Mouse (Mus musculus): ENCODE data around the gene Sh2d4b.

Gene Sh2d4b

GRCm38 (mm10) chr14:40852978-40853377 lies 40.1 kb downstream of the Sh2d4b start:
- no peak for DNase-seq (ENCODE audit: low read depth, low spot score)

GRCm38 (mm10) chr14:40837397-40837796 lies 55.7 kb downstream of the Sh2d4b start:
- DNase-seq (ENCODE audit: low read depth, low spot score): no peak

GRCm38 (mm10) chr14:40830505-40830904 lies 62.6 kb downstream of the Sh2d4b start:
- no peak for DNase-seq (ENCODE audit: low read depth, low spot score)

- DNase-seq (ENCODE audit: low read depth, low spot score): no peak
These were observed 63.0 kb downstream of the Sh2d4b start for GRCm38 (mm10) chr14:40830094-40830493.

GRCm38 (mm10) chr14:40818051-40818450 lies 75.0 kb downstream of the Sh2d4b start:
- DNase-seq (ENCODE audit: low read depth, low spot score): no peak

GRCm38 (mm10) chr14:40816715-40817114 lies 76.4 kb downstream of the Sh2d4b start:
- DNase-seq (ENCODE audit: low read depth, low spot score): no peak

GRCm38 (mm10) chr14:40791606-40792005 lies 101.5 kb downstream of the Sh2d4b start:
- peak; percentile 70 for DNase-seq (ENCODE audit: low read depth, low spot score)

GRCm38 (mm10) chr14:40789110-40789509 lies 104.0 kb downstream of the Sh2d4b start:
- DNase-seq (ENCODE audit: low read depth, low spot score): peak; percentile 84

- no peak for DNase-seq (ENCODE audit: low read depth, low spot score)
These were observed 123.7 kb downstream of the Sh2d4b start for GRCm38 (mm10) chr14:40769097-40770090.
